Mouse (Mus musculus) lung, adult 2 months (tissue): Measurements from ENCODE around the gene Nos1ap. TPM values are rescaled to one million over a fixed set of nuclear protein-coding genes. Genes with fewer than 3 reads are reported as not detected.

Experiments used
- DNase-seq: peaks from one replicate; pipeline ENCODE4 v3.0.0; 2022
- H3K4me1 ChIP-seq: fragments of 200-500 bp; 2 replicates; pipeline ENCODE4 v1.6.1; 2011; ENCODE audit warnings: low read length; ENCODE audit not compliant: control insufficient read depth, insufficient read depth
- H3K4me3 ChIP-seq: fragments of 200-500 bp; replicated peaks from 2 replicates; pipeline ENCODE3; 2011; ENCODE audit warnings: low read depth, mild to moderate bottlenecking, control low read depth, low read length; ENCODE audit errors: extremely low read depth
- CTCF ChIP-seq: fragments of 200-500 bp; IDR thresholded peaks from 2 replicates; pipeline ENCODE4 v1.5.1; 2011; ENCODE audit warnings: mild to moderate bottlenecking, low read length, control low read depth; ENCODE audit not compliant: insufficient read depth
- POLR2A ChIP-seq: fragments of 200-500 bp; IDR thresholded peaks from 2 replicates; pipeline ENCODE4 v1.6.1; 2011; ENCODE audit warnings: low read depth, mild to moderate bottlenecking, control low read depth, low read length, borderline replicate concordance; ENCODE audit errors: extremely low read depth
- WGBS: fragments of 180-500 bp; shearing (Covaris S2); methylation state at CpG from one replicate; pipeline ENCODE4 v1.1.7; 2018; 5-methylcytosine and 5-hydroxymethylcytosine counted together
- polyA plus RNA-seq: library from polyadenylated mRNA; depleted of rRNA; stranded (reverse); fragments of >200 nt; gene quantifications from 2 replicates; pipeline ENCODE4 v1.2.3, GENCODE M21; 2012

Gene Nos1ap
- polyA plus RNA-seq, 1 experiment: 17.7 TPM

DNA sequence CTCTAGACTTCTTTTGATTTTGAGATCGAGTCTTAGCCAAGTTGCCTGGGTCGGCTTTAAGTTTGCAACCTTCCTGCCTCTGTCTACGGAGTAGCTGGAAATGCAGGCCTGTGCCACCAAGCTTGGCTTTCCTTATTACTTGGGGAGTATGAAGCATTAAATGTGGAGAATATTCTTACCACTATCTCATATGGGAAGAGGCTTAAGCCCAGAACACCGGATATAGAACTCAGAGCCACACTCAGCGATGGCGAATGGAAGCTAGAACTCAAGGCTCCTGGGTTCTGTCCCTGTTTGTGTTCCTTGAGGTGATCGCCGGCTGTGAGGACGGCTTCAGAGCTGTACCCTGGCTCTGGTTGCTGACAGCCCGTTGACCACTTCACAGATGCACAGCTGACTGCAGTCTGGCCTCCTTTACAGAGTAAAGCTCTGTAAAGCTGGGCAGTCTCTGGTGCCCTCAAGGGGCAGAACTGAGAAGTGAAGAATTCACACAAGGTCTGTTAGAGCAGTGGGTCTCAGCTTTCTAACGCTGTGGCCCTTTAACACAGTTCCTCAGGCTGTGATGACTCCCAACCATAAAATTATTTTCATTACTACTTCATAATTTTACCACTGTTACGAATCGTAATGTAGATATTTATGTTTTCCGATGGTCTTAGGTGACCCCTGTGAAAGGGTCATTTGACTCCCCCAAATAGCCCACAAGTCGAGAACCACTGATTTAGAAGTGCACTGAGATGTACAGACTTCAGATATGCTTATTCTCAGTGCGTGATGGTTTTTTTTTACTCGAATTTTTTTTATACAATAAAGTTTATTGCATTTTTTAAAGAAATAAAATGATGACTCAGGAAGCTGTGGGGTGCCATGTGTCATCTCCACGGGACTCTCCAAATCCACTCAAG lies 23.6 kb upstream of the Nos1ap start:
- 55% methylated on average over 18 of the region's 18 CpGs for WGBS
- TF ChIP-seq CTCF (peak; percentile 82), POLR2A (no peak)
- no peak overlapping the region for H3K4me3 ChIP-seq
- no peaks in the 10 kb centered on the region for H3K4me1 ChIP-seq
- DNase-seq: peak; percentile 62

DNA sequence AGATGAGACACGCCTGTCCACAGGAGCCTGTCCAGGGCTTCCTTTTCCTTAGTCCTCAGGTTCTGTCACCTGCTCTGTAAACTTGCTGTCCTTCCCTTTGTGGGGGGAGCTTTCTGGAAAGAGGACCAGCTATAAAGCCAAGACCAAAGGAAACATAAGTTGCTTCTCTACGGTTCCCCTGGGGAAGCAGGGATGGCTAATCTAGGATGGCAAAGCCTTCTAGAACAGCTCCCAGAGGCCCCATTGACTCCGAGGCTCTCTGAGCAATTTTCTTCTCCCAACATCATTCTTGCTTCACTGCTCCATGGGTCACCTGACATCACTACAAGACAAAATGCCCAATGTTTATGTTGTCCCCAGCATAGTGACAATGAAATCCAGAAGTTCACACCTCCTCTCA lies 22.0 kb upstream of the Nos1ap start:
- 92% methylated on average over 3 of the region's 3 CpGs for WGBS

DNA sequence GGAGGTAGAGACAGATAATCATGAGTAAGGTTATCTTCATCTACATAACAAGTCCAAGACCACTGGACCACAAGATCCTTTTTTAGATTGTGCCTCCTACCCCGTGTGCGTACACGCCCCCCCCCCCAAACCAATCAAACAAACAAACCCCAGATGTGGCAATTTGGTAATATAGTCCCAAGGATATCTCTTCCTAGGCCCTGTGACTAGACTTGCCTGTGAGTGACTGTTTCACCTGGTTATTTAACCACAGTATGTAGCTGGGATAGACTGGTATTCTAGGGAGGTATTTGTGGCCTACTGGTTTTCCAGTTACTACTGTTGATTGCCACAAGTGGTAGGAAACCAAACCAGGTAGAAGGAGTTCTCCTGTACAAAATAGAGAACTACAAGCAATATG lies 21.0 kb upstream of the Nos1ap start:
- TF ChIP-seq CTCF: no peak
- no peak for TF ChIP-seq POLR2A
- H3K4me3 ChIP-seq: no peak overlapping the region
- WGBS: 86% methylated on average over 3 of the region's 3 CpGs
- no peak for DNase-seq
- no peaks in the 10 kb centered on the region for H3K4me1 ChIP-seq

More for the DNA sequence above, 22.0 kb upstream of the Nos1ap start:
- H3K4me1 ChIP-seq: no peaks in the 10 kb centered on the region
- no peak for DNase-seq
- no peak for TF ChIP-seq CTCF
- TF ChIP-seq POLR2A: no peak
- H3K4me3 ChIP-seq: no peak overlapping the region

DNA sequence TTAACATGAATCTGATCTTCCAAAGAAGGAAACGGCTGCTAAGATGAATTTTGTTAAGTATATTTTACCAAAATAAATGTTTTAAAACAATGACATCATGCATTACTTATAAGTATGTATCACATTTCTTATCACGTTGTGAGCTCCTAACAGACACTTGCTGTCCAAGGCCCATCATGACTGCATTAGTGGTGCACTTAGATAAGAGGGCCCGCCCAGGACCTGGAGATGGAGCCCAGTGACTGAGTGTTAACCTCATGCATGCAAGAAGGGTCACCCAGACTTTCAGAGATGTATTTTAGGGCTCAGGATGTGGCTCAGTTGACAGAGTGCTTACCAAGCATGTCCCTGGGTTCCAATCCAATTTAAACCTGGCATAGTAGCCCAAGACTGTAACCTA lies 20.6 kb upstream of the Nos1ap start:
- DNase-seq: no peak
- TF ChIP-seq POLR2A: no peak
- no peak for TF ChIP-seq CTCF
- H3K4me3 ChIP-seq: no peak overlapping the region
- WGBS: 70% methylated on average over 3 of the region's 3 CpGs
- no peaks in the 10 kb centered on the region for H3K4me1 ChIP-seq

DNA sequence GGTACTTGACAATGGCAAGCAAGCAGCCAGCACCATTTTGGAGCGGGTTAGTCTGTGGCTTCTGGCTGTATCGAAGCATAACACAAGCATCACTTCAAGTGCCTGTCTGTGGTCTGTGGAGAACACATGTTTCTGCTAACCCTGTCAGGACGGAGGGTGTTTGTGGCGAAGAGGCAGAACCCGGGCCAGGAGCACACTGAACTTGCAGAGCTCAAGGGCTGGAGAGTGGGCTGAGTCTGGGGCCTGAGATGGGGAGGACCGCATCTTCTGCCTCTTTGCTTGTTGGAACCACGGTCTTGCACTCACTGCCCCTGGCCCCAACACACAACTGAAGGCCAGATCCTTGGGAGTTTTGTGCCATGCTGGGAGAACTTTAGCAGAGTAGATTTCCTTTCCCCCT lies 20.2 kb upstream of the Nos1ap start:
- no peak for DNase-seq
- Histone ChIP-seq H3K4me3 (no peak overlapping the region), H3K4me1 (no peaks in the 10 kb centered on the region)
- WGBS: 59% methylated on average over 7 of the region's 7 CpGs
- TF ChIP-seq POLR2A (no peak), CTCF (no peak)

DNA sequence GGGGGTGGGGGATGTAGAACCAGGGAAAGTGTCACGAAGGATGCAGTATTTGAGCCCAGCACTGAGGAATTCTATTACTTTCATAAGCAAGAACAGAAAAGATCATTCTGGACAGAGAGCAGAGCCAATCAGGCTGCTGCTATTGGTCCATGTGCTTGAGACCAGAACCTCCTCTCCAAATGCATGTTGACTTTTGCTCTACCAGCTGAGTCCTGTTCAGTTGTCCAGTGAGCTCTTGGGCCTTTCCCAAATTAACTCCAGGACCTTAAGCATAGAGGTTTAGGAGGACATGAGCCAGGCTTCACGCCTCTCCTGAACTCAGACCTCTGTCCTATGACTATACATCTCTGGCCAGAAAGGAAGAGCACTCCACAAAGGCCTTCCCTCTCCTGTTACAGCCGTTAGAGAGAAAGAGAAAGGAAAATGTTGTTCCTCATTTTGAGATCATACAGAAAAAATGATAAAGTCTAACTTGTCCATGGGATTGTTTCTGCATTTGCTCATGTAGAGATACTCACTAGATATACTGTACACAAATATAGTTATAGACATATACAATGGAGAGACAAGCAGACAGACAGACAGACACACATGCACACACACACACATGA lies 18.9 kb upstream of the Nos1ap start:
- no peaks in the 10 kb centered on the region for H3K4me1 ChIP-seq
- WGBS: 70% methylated on average over 3 of the region's 3 CpGs
- H3K4me3 ChIP-seq: no peak overlapping the region
- TF ChIP-seq POLR2A (no peak), CTCF (no peak)
- DNase-seq: no peak

DNA sequence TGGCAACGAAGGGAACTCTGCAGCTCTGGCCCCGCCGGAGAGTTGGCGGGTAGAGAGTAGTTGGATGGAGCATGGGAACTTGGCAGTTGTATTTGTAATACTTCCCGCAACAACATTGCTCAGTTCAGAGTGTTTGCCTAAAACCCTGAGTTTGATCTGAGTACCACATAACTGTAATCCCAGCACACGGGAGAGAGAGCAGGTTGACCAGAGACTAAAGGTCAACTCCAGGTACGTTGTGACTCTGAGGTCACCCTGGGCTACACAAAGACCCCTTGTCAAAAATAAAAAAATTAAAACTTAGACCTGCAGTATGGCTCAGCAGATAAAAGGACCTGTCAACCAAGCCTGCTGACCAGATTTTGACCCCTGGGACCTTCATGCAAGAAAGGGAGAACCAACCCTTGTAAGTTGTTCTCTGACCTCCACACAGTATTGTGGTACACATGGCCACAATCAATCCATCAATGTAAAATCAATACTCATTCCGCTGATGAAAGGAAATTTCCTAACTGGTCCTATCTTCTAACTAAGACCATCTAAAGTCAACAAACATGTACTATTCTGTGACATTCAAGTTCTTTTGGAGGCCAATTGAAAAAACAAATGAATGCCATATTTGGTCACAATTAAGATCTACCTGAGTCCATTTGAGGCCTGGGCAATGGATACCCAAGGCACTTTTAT lies 17.7 kb upstream of the Nos1ap start:
- Histone ChIP-seq H3K4me1 (no peaks in the 10 kb centered on the region), H3K4me3 (no peak overlapping the region)
- no peak for DNase-seq
- TF ChIP-seq POLR2A (no peak), CTCF (no peak)
- WGBS: 86% methylated on average over 8 of the region's 8 CpGs

DNA sequence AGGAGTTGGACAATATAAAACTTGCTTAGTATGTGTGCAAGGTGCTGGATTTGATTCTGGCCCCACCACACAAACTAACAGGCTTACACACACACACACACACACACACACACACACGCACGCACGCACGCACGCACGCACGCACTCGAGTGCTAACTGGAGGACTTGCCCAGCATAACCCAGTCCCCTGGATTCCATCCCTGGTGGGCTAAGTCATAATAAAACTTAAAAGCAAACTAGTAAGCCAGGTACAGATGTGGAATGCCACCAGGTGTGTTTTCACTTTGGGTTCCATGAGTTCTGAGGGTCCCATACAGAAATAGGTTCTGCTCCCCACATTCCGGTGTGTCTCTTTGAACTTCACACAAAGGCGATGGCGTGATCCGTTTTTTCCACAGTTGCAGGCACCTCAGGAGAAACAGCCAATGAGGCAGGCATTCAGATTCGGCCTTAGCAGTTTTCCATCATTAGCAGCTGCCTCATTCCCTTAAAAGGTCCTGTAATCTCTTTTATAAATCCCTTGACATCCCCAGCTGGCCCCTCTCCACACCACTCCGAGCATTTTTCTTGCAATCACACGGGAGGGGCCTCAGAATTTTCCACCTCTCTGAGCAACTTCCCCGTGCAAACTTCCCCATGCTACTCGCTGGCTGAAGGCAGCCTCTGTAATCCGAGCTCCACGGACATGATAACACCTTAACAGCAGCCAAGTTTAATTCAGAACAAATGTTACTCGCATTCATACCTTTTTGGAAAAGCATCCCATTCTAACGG lies 15.8 kb upstream of the Nos1ap start:
- no peak for DNase-seq
- TF ChIP-seq CTCF (no peak), POLR2A (no peak)
- no peak overlapping the region for H3K4me3 ChIP-seq
- H3K4me1 ChIP-seq: no peaks in the 10 kb centered on the region
- WGBS: 57% methylated on average over 21 of the region's 21 CpGs

DNA sequence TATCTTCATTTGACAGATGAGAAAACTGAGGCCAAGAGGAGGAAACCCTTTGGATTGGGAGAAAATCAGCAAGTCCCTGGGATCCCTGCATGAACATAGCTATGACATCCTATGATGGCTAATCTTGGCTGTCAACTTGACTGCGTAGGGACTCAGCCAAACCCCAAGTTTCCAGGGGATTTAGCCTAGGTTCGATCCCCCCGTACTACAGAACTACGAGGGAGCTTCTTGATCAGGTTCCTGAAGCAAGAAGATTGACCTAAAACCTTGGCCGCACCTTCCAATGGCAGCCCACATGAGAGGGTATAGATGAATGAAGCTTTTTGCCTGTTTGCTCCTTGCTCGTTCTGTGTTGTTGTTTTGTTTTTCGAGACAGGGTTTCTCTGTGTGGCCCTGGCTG lies 4.9 kb upstream of the Nos1ap start:
- DNase-seq: no peak

More for the DNA sequence above, 4.9 kb upstream of the Nos1ap start:
- WGBS: 98% methylated on average over 7 of the region's 7 CpGs
- TF ChIP-seq CTCF (no peak), POLR2A (no peak)
- H3K4me1 ChIP-seq: no peaks in the 10 kb centered on the region; the same call in 1 of the 2 replicates
- no peak overlapping the region for H3K4me3 ChIP-seq
